Mouse (Mus musculus): ENCODE results near the gene Ngfr. TPM values are rescaled to one million over a fixed set of nuclear protein-coding genes. Genes with fewer than 3 reads are reported as not detected.

The Ngfr gene
- polyA plus RNA-seq, 1 experiment = not detected

DNA sequence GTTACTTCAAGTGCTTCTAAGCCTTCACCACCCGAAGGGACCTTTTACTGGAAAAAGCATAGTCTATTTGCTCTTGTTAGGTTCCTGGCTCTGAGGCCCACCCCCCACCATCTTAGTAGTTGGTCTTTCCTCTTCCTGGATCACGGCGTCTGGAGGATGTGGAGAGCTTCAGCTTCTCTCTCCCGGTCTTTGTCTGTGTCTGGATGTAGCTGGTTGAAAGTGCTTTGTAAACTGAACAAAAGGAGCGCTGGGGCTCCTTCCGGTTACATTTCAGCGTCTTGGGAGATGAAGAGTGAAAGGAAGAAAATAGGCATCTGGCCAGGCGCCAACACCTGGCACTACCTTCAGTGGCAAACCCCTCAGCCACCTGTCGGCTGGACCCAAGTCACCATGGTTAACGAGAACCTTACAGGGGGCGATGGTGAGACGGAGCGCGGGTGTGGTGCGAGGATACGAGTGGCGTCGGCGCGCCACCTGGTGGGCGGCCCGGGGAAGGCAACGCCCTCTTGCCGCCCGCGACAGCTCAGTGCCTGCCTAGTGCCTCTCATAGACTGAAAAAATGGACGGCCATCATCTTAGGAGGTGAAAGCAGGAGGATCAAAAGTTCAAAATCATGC lies 67.0 kb downstream of the Ngfr start:
- Histone ChIP-seq H3K27ac (ENCODE audit: insufficient read depth, low read depth, low read length) (no peak overlapping the region), H3K4me3 (ENCODE audit: insufficient read depth, low read depth, low read length) (peak overlapping the region; percentile 33), H3K4me1 (ENCODE audit: control insufficient read depth, insufficient read depth, low read length) (peaks cover 9% of the 10 kb centered on the region)
- no peak for TF ChIP-seq POLR2A (IDR thresholded peaks at IDR 0.05; ENCODE audit: insufficient read depth, low read depth, low read length)
- TF ChIP-seq CTCF (IDR thresholded peaks at IDR 0.05; ENCODE audit: insufficient read depth, low read depth, low read length) = peak; percentile 98
- 2% methylated on average over 27 of the region's 27 CpGs for WGBS

DNA sequence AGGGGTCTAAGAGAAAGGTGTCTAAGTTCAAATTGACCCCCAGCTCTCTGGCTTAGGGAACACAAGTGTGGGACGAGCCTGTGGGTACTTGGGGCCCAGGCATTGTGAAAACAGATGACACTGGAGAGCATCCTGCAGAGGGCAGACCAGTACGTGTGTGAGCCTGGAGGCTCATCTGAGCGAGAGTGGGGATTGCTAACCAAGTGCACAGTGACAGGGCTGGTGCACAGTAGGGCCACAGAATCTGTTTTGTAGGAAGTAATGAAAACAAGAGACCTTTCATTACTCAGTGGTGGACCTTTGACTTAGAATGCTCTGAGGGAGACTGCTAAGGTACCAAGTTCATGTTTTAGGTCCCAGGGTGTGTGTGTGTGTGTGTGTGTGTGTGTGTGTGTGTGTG lies 67.5 kb downstream of the Ngfr start:
- Histone ChIP-seq H3K4me3 (ENCODE audit: insufficient read depth, low read depth, low read length) (no peak overlapping the region), H3K4me1 (ENCODE audit: control insufficient read depth, insufficient read depth, low read length) (peaks cover 6% of the 10 kb centered on the region), H3K27ac (ENCODE audit: insufficient read depth, low read depth, low read length) (no peak overlapping the region)
- 69% methylated on average over 3 of the region's 3 CpGs for WGBS
- TF ChIP-seq POLR2A (IDR thresholded peaks at IDR 0.05; ENCODE audit: insufficient read depth, low read depth, low read length) = no peak
- TF ChIP-seq CTCF (IDR thresholded peaks at IDR 0.05; ENCODE audit: insufficient read depth, low read depth, low read length) = no peak

DNA sequence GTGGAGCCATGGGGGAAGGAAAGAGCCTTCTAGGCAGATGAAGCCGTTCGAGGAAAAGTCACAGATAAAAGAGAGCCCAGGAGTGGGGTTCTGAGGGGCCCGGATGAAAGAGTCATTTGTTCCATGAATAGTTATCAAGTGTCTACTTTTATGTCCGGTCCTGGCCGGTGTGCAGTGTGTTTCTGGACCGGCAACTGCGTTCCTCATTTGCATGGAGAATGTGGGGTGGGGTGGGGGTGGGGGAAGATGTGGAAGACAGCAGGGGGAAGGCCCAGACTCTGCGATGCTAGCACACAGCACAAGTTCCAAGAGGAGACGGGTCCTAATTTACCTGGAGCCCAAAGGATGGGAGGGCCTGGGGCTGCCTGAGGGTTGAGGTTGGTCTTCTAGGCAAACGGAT lies 68.2 kb downstream of the Ngfr start:
- Histone ChIP-seq H3K4me3 (ENCODE audit: insufficient read depth, low read depth, low read length) (no peak overlapping the region), H3K27ac (ENCODE audit: insufficient read depth, low read depth, low read length) (no peak overlapping the region), H3K4me1 (ENCODE audit: control insufficient read depth, insufficient read depth, low read length) (peaks cover 8% of the 10 kb centered on the region)
- WGBS = 79% methylated on average over 10 of the region's 10 CpGs
- TF ChIP-seq POLR2A (IDR thresholded peaks at IDR 0.05; ENCODE audit: insufficient read depth, low read depth, low read length) (no peak), CTCF (IDR thresholded peaks at IDR 0.05; ENCODE audit: insufficient read depth, low read depth, low read length) (no peak)

Other genes starting within 250 kb of the Ngfr start
- not detected in 2 replicates for gene Slc35b1, start 203.0 kb downstream of the Ngfr start, polyA plus RNA-seq (2012; ENCODE audit: insufficient read depth, insufficient read length, low replicate concordance, missing spikeins)
- not detected in 2 replicates for gene Spop, start 173.7 kb downstream of the Ngfr start, polyA plus RNA-seq (2012; ENCODE audit: insufficient read depth, insufficient read length, low replicate concordance, missing spikeins)
- gene Nxph3, start 73.2 kb downstream of the Ngfr start, polyA plus RNA-seq (2012; ENCODE audit: insufficient read depth, insufficient read length, low replicate concordance, missing spikeins) = not detected in 2 replicates
- gene Phb, start 79.2 kb upstream of the Ngfr start, polyA plus RNA-seq (2012; ENCODE audit: insufficient read depth, insufficient read length, low replicate concordance, missing spikeins) = not detected in 2 replicates
- 93.0 TPM in 1 of 2 replicates, not detected in the other for gene Zfp652, start 124.9 kb upstream of the Ngfr start, polyA plus RNA-seq (2012; ENCODE audit: insufficient read depth, insufficient read length, low replicate concordance, missing spikeins)
- not detected in 2 replicates for gene B130006D01Rik, start 135.9 kb upstream of the Ngfr start, polyA plus RNA-seq (2012; ENCODE audit: insufficient read depth, insufficient read length, low replicate concordance, missing spikeins)
- not detected in 2 replicates for gene Phospho1, start 236.8 kb upstream of the Ngfr start, polyA plus RNA-seq (2012; ENCODE audit: insufficient read depth, insufficient read length, low replicate concordance, missing spikeins)
- not detected in 2 replicates for gene Gngt2, start 249.5 kb upstream of the Ngfr start, polyA plus RNA-seq (2012; ENCODE audit: insufficient read depth, insufficient read length, low replicate concordance, missing spikeins)